Mouse (Mus musculus) stomach, postnatal 0 days (tissue): ENCODE results near the gene Fam168b. TPM values are rescaled to one million over a fixed set of nuclear protein-coding genes. Genes with fewer than 3 reads are reported as not detected.

Source experiments
- ATAC-seq: fragments of 200-750 bp; cut with Nextera tagmentation; 2 replicates; pipeline ENCODE4 v1.8.0; 2017; ENCODE audit not compliant: low FRiP score, low TSS enrichment
- DNase-seq: peaks from one replicate; pipeline ENCODE4 v3.0.0-alpha.2; 2016; ENCODE audit warnings: low spot score
- H3K27ac ChIP-seq: fragments of 300-500 bp; sonication (generic); replicated peaks from 2 replicates; pipeline ENCODE4 v1.5.1; 2014; ENCODE audit warnings: mild to moderate bottlenecking, control low read depth
- H3K27me3 ChIP-seq: fragments of 300-500 bp; sonication (generic); 2 replicates; pipeline ENCODE4 v1.6.1; 2014; ENCODE audit warnings: low read length; ENCODE audit not compliant: control insufficient read depth, insufficient read depth
- H3K36me3 ChIP-seq: fragments of 300-500 bp; sonication (generic); 2 replicates; pipeline ENCODE4 v1.6.1; 2014; ENCODE audit warnings: low read length, mixed read lengths; ENCODE audit not compliant: control insufficient read depth, insufficient read depth
- H3K4me1 ChIP-seq: fragments of 300-500 bp; sonication (generic); replicated peaks from 2 replicates; pipeline ENCODE4 v1.6.1; 2014; ENCODE audit warnings: antibody characterized with exemption; ENCODE audit not compliant: control insufficient read depth, insufficient read depth
- H3K4me2 ChIP-seq: fragments of 300-500 bp; sonication (generic); replicated peaks from 2 replicates; pipeline ENCODE4 v1.6.1; 2014; ENCODE audit warnings: low read depth, mild to moderate bottlenecking, control low read depth, moderate library complexity
- H3K4me3 ChIP-seq: fragments of 300-500 bp; sonication (generic); 2 replicates; pipeline ENCODE4 v1.5.1; 2014; ENCODE audit warnings: low read depth, low read length, control low read depth
- H3K9ac ChIP-seq: fragments of 300-500 bp; sonication (generic); 2 replicates; pipeline ENCODE4 v1.6.1; 2014; ENCODE audit warnings: mild to moderate bottlenecking, low read length, control low read depth, mixed read lengths
- H3K9me3 ChIP-seq: fragments of 300-500 bp; sonication (generic); 2 replicates; pipeline ENCODE4 v1.6.1; 2016; ENCODE audit warnings: low read length; ENCODE audit not compliant: control insufficient read depth
- CTCF ChIP-seq: IDR thresholded peaks from 2 replicates; pipeline ENCODE4 v1.5.1; 2016; ENCODE audit warnings: antibody characterized with exemption, low read depth, mild to moderate bottlenecking, moderate library complexity
- EP300 ChIP-seq: optimal IDR thresholded peaks from 2 replicates; pipeline ENCODE3; 2016; ENCODE audit warnings: antibody characterized with exemption
- WGBS: fragments of 180-500 bp; shearing (Covaris S2); extraction: QIAGEN DNeasy Blood & Tissue Kit; methylation state at CpG from one replicate; pipeline ENCODE4 v1.1.7; 2014; 5-methylcytosine and 5-hydroxymethylcytosine counted together
- polyA plus RNA-seq: library from polyadenylated mRNA; unstranded; fragments of >200 nt; fragmentation: Nextera tagmentation; extraction: Ambion mirVana; gene quantifications from 2 replicates; pipeline ENCODE4 v1.2.1, GENCODE M21; 2015

Fam168b gene
- polyA plus RNA-seq, 1 experiment from 2014 or later = 21.4 TPM

DNA sequence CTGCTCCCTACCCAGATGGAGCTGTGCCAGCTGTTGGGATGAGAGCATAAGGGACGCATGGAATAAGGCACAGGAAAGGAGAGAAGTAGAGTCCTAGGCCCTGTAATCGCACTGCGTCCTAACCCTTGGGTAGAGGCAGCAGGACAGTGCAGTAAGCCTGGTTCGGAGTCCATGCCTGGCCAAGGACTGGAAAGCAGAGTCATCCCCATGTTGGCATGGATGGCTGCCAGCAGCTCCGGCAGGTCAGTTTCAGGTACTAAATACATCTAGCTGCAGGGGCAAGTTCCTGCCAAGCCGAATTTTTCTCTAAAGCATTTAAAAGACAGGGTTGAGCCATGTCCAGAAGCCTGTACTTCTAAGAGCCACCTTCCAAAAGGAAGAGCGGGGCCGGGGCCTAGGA, 34.4 kb downstream of the Fam168b start:
- Histone ChIP-seq H3K9me3 (no peaks in the 10 kb centered on the region), H3K4me3 (no peak overlapping the region), H3K4me1 (no peaks in the 10 kb centered on the region), H3K27ac (no peak overlapping the region), H3K9ac (no peak overlapping the region), H3K27me3 (no peaks in the 10 kb centered on the region), H3K4me2 (no peak overlapping the region), H3K36me3 (no peaks in the 10 kb centered on the region; the same call in 1 of the 2 replicates)
- TF ChIP-seq EP300 = no peak
- ATAC-seq (no peak), DNase-seq (no peak)
- WGBS = 82% methylated on average over 8 of the region's 8 CpGs

DNA sequence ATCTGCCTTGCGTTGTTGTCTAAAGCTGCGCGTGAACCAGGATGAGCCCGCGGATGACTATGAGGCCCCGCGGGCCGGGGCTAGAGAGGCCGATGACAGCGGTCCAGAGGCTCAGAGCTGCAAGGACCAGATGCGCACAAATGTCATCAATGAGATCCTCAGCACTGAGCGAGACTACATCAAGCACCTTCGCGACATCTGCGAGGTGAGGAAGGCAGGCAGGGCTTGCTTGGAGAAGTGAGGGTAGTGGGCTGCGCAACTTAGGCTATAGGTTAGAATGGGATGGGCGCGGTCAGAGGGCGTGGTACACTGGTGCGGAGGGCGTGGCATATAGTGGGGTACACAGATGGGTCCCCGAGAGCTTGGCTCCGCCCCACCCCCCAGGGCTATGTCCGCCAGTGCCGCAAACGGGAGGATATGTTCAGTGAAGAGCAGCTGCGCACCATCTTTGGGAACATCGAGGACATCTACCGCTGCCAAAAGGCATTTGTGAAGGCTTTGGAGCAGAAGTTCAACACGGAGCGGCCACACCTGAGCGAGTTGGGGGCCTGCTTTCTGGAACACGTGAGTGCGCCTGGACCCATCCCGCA, 36.8 kb downstream of the Fam168b start:
- Histone ChIP-seq H3K9ac (no peak overlapping the region), H3K4me1 (no peaks in the 10 kb centered on the region), H3K4me2 (no peak overlapping the region), H3K9me3 (no peaks in the 10 kb centered on the region), H3K36me3 (no peaks in the 10 kb centered on the region; the same call in 1 of the 2 replicates), H3K4me3 (no peak overlapping the region), H3K27me3 (no peaks in the 10 kb centered on the region), H3K27ac (no peak overlapping the region)
- 35% methylated on average over 34 of the region's 35 CpGs for WGBS
- no peak for TF ChIP-seq CTCF
- TF ChIP-seq EP300 = no peak
- no peak for ATAC-seq
- no peak for DNase-seq

GRCm38 (mm10) chr1:34804863-34805262, 38.0 kb downstream of the Fam168b start:
- no peaks in the 10 kb centered on the region for H3K4me1 ChIP-seq
- H3K9ac ChIP-seq = no peak overlapping the region
- H3K4me2 ChIP-seq = no peak overlapping the region
- H3K36me3 ChIP-seq = no peaks in the 10 kb centered on the region
- H3K4me3 ChIP-seq = no peak overlapping the region
- DNase-seq = no peak
- H3K9me3 ChIP-seq = no peaks in the 10 kb centered on the region
- no peak overlapping the region for H3K27ac ChIP-seq
- TF ChIP-seq EP300 (no peak), CTCF (no peak)
- no peaks in the 10 kb centered on the region for H3K27me3 ChIP-seq
- ATAC-seq = no peak
- 90% methylated on average over 7 of the region's 7 CpGs for WGBS

DNA sequence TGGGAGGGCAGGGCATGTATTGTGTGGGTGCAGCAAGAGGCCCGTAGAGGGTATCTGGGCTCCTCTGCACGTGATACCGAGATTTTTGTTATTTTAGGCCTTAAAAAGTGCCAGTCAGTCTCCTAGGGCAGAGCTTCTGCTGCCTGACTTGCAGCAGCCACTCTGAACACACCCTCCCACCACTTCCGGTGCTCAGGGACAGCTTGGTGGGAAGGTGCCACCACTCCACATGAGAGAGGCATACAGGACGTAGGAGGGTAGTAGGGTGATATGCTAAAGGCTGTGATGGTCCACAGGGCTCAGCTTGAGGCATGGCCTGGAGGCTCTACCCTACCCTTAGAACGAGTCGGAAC, 40.6 kb downstream of the Fam168b start:
- TF ChIP-seq CTCF = no peak
- no peak for TF ChIP-seq EP300
- no peaks in the 10 kb centered on the region for H3K36me3 ChIP-seq
- no peak overlapping the region for H3K9ac ChIP-seq
- H3K27me3 ChIP-seq = no peaks in the 10 kb centered on the region
- WGBS = 34% methylated on average over 7 of the region's 7 CpGs
- H3K4me2 ChIP-seq = peak overlapping the region; percentile 98
- H3K9me3 ChIP-seq = no peaks in the 10 kb centered on the region
- 0 out of 2 replicates have a peak, but pooled peaks have one; percentile 20 for ATAC-seq
- DNase-seq = peak; percentile 41
- H3K27ac ChIP-seq = 0 out of 2 replicates have a peak overlapping the region, but pooled peaks have one; percentile 8
- no peaks in the 10 kb centered on the region for H3K4me1 ChIP-seq
- H3K4me3 ChIP-seq = peak overlapping the region; percentile 63

DNA sequence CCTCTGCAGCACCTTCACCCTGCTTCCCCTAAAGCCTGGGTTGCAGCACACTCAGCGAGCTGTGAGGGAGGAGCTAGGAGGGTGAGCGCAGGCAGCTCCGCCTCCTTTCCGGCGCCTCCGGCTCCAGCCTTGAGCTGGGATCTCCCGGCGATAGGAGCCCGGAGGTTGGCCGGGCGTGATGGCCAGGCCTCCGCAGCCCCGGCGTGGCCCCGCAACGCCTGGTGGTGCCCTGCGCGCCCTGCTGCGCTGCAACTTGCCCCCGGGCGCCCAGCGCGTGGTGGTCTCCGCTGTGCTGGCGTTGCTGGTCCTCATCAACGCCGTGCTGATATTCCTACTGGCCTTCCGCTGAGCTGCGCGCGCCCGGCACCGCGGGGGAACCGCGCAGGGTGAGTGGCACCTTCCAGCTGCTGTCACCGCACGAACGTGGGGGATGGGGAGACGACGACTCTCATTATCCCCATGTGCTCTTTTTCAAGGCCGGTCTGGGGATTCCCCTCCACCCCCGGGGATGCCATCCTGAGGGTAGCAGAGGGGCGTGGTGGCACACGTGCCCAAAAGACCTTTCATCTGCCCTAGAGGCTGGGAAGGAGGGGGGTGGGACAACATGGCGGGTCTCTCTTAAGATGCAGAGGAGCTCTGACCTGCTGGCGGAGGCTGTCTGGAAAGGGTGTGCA, 41.1 kb downstream of the Fam168b start:
- no peak for TF ChIP-seq CTCF
- TF ChIP-seq EP300 = no peak
- H3K36me3 ChIP-seq = no peaks in the 10 kb centered on the region
- DNase-seq (peak; percentile 77), ATAC-seq (peak; percentile 77)
- WGBS = under 1% methylated on average over 45 of the region's 47 CpGs
- H3K9ac ChIP-seq = peak overlapping the region; percentile 68
- H3K27ac ChIP-seq = 0 out of 2 replicates have a peak overlapping the region, but pooled peaks have one; percentile 8
- no peaks in the 10 kb centered on the region for H3K27me3 ChIP-seq
- peak overlapping the region; percentile 63 for H3K4me3 ChIP-seq
- H3K4me2 ChIP-seq = peak overlapping the region; percentile 98
- no peaks in the 10 kb centered on the region for H3K9me3 ChIP-seq
- H3K4me1 ChIP-seq = no peaks in the 10 kb centered on the region

- no peak for TF ChIP-seq CTCF
- no peak for TF ChIP-seq EP300
- 64% methylated on average over 2 of the region's 2 CpGs for WGBS
- Histone ChIP-seq H3K9me3 (no peaks in the 10 kb centered on the region), H3K4me1 (no peaks in the 10 kb centered on the region), H3K4me3 (no peak overlapping the region), H3K4me2 (no peak overlapping the region), H3K36me3 (no peaks in the 10 kb centered on the region), H3K9ac (no peak overlapping the region), H3K27me3 (no peaks in the 10 kb centered on the region), H3K27ac (no peak overlapping the region)
- DNase-seq = no peak
- ATAC-seq = no peak
Measured at GRCm38 (mm10) chr1:34799140-34799539, 43.7 kb downstream of the Fam168b start.
